Mouse (Mus musculus) MEL (cell line): ENCODE results near the gene Gm17581.

ENCODE experiments used
- CTCF ChIP-seq, 3 experiments: IDR thresholded peaks in 2 of 3; conservative IDR thresholded peaks in 1 of 3; 2 replicates each; pipeline ENCODE4 v1.5.1; 2011 to 2012; ENCODE audit warnings: low read length in 3 of 3, low read depth in 2 of 3, mild to moderate bottlenecking in 2 of 3, improper control_type of control experiment in 1 of 3, inconsistent platforms in 1 of 3, mixed read lengths in 1 of 3, moderate library complexity in 1 of 3; ENCODE audit not compliant: control insufficient read depth in 1 of 3, insufficient read depth in 1 of 3, poor library complexity in 1 of 3, severe bottlenecking in 1 of 3
- NELFE ChIP-seq: IDR thresholded peaks from 2 replicates; pipeline ENCODE4 v1.6.1; 2011; ENCODE audit warnings: low read depth, low read length, improper control_type of control experiment
- POLR2A ChIP-seq, 2 experiments: IDR thresholded peaks; 2 replicates each; pipeline ENCODE4 v1.6.1; 2011 to 2012; ENCODE audit warnings: low read length in 2 of 2, mild to moderate bottlenecking in 2 of 2, control low read depth in 1 of 2, improper control_type of control experiment in 1 of 2, low read depth in 1 of 2, moderate library complexity in 1 of 2; ENCODE audit not compliant: control insufficient read depth in 1 of 2, insufficient read depth in 1 of 2, poor library complexity in 1 of 2
- TAL1 ChIP-seq: IDR thresholded peaks from 2 replicates; pipeline ENCODE4 v1.6.1; 2012; ENCODE audit warnings: mild to moderate bottlenecking, inconsistent platforms, low read length, moderate library complexity, mixed read lengths
- ZMIZ1 ChIP-seq: IDR thresholded peaks from 2 replicates; pipeline ENCODE4 v1.6.1; 2012; ENCODE audit warnings: low read depth, mild to moderate bottlenecking, inconsistent platforms, low read length, improper control_type of control experiment, moderate library complexity

GRCm38 (mm10) chr2:155687746-155688145 is 47.9 kb downstream of the Gm17581 start:
- TF ChIP-seq CTCF (IDR thresholded peaks at IDR 0.05 in 2 of 3, conservative IDR thresholded peaks at IDR 0.05 in 1 of 3; ENCODE audit: control insufficient read depth in 1 of 3, insufficient read depth in 1 of 3, low read depth in 2 of 3, low read length in 3 of 3, poor library complexity in 1 of 3, severe bottlenecking in 1 of 3) (no peak), NELFE (no peak), ZMIZ1 (no peak), TAL1 (no peak), POLR2A (IDR thresholded peaks at IDR 0.05; ENCODE audit: control insufficient read depth in 1 of 2, insufficient read depth in 1 of 2, low read depth in 1 of 2, low read length in 2 of 2, poor library complexity in 1 of 2) (no peak)
